Mouse (Mus musculus) heart, adult 8-10 months (tissue): ENCODE results near the gene Vangl1. TPM values are rescaled to one million over a fixed set of nuclear protein-coding genes. Genes with fewer than 3 reads are reported as not detected.

Experiments
- DNase-seq: peaks from one replicate; pipeline ENCODE4 v3.0.0; 2022; ENCODE audit warnings: low spot score
- total RNA-seq, 4 experiments: library from RNA; stranded (reverse); gene quantifications; 2 replicates each; pipeline ENCODE4 v1.2.4; 2022

The Vangl1 gene
- total RNA-seq, 4 experiments from 2014 or later: 10.3 to 14.0 (median 11.1) TPM

DNA sequence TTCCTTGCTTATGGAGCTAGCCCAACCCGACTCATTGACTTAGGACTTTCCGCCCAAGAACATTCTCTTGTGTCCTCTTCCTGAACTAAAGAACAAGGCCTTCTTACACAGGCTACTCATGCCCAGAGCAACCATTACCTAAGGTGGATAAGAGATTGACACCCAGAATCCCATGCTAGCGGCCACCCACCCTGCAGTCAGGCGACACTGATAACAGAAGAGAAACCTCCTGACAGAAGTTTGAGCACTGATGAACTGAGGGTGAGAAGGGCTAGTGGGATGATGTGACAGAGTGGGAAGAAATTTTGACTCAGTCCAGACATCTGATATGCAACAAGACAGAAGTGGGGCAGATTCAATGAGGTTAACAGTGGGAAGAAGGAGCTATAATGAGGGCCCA lies 60.1 kb downstream of the Vangl1 start:
- no peak for DNase-seq

DNA sequence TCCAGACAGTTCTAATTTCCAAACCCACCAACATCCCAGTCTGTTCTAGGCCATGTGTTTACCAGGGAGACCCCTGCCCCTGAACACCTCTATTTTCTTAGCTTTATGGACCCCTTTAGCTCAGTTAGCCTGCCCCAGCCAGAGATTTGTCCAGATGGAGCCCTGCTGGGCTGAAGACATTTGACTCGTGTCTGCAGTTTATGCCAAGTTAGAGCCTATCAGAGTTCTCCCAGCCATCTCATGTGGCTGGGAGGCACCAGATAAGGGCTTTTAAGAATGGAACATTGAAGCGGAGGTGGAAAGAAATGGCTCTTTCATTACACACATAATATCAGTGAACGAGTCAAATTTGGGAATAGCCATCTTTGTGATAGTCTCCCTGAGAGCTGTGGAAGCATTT lies 61.0 kb downstream of the Vangl1 start:
- DNase-seq: no peak

DNA sequence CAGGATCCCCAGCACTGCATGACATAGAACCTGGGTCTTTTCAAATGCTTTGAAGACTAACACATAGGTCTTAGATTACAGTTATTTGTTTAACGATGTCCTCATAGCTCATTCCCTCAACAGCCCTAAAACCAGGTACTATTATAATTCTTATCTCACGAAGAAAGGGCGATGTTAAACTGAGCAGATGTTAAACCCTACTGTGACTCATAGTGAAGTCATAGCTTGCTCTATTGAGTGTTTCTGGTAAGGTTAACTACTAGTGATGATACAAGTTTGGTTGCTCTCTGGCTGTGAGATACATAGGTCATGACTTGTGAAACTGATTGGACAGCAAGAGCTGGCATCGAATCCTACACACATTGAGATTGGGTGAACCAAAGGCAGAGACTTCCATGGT lies 61.5 kb downstream of the Vangl1 start:
- DNase-seq: no peak

DNA sequence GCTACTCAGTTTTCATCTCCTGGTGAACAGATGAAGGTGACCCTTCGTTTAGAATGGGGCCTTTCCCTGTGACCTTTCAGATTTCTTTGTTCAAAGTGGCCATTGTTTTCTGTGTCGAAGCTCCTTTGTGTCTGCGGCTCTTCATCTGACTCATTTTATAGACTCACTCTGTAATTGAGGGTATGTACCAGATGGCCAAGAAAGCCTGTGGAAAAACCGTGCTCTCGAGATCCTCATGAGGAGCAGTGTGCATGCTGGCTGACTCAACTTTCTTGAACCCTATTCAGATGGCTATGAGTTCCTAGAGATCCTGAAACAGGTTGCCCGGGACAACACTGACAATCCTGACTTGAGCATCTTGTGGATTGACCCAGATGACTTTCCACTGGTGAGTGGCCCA lies 62.6 kb downstream of the Vangl1 start:
- no peak for DNase-seq

DNA sequence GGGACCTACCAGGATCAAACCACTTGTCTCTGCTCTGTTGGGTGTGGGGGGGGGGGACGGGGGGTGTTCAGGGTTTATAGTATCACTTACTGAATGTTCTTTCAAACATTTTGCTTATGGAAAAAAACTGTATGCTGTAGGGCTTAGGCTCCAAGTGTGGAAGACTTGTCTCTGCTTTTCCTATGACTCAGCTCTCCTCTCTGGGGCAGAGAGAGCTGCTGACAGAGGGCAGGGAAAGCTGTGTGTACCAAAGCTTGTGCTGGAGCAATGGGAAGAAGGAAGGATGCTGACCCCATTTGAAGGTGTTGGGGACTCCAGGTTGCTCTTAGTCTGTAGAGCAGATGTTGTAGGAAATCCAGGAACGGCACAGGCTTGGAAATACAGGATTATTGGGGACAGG lies 63.0 kb downstream of the Vangl1 start:
- DNase-seq: no peak

DNA sequence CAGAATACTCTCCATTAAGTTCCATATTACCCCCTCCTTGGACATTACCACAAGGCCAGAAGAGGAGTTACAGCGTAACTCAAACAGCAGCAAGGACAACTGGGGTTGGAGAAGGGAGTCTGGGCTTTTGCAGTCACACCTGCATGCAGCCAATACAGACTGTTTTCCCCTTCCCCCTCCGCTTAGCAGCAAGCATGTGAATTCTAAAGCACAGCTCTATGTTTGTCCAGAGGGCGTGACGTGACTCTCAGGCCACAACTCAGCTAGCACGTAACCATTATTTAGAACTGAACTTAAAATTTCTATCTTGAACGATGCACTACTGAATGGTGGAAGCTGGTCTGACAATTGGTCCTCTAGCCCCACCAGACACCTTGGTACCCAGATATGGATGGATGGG lies 63.9 kb downstream of the Vangl1 start:
- DNase-seq: no peak

DNA sequence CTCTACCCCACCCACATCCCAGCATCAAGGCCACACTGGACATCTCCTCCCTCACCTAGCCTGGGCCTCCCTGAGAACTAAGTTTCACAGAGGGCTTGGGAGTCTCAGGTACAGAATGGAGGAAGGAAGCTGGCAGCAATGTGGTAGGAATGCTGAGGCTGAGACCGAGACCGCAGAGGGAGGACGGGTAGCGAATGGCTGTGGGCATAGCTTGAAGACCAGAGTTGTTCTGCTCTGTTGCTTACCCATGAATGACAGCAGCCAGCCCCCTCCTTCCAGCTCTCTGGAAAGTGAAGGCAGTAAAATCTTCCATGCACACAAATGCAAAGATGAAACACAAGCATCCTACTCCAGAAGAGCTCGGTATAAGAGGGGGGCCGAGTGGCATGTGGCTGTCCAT lies 65.6 kb downstream of the Vangl1 start:
- DNase-seq: no peak

DNA sequence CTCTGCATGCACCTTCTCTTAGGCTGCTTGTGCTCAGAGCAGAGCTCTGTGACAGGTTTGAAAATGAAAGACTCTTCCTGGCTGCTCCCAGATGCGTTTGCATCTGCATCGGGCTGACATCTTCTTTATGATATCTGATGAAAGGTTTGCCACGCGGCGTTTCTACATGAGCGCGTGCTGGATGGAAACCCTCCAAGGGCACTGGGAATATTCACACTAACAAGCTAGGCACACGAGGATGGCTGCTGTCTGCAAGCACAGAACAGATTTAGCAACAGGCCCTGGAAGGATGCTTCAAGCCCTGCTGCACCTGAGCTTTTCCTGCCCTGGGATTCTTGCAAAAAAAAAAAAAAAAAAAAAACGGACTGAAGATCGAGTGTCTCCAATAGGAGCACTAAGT lies 67.3 kb downstream of the Vangl1 start:
- DNase-seq: no peak

DNA sequence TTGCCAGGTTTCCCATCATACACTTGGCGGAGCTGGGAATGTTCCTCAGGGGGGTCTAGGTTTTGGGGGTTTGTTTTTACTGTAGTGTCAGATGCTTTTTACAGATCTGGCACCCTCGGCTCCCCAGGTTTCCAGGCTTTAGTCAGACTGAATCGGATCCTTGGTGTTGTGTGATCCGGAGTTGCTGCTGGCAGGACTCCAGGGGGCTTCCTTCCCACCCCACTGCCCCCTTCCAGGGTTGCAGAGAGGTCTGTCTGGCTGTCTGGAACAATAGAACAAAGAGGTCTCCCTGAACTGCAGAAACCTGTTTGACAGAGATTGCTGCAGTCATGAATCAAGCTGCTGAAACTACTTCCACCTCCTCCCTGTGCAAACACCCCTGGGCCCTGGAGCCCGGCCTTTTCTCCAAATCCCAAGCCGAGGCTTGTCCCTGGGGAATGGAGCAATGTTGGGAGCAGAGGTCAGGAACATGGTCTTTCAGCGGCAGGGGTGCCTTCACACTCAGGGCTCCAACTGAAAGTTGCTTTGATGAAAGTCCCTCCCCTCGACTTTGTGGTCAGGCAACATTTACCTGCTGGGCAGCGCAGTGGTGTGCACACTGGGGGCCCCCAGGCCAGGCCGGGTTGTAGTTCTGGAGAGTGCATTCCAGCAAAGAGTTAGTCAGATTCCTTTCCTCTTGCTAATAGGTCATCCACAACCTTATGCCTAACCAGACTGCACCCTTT lies 68.9 kb downstream of the Vangl1 start:
- no peak for DNase-seq

DNA sequence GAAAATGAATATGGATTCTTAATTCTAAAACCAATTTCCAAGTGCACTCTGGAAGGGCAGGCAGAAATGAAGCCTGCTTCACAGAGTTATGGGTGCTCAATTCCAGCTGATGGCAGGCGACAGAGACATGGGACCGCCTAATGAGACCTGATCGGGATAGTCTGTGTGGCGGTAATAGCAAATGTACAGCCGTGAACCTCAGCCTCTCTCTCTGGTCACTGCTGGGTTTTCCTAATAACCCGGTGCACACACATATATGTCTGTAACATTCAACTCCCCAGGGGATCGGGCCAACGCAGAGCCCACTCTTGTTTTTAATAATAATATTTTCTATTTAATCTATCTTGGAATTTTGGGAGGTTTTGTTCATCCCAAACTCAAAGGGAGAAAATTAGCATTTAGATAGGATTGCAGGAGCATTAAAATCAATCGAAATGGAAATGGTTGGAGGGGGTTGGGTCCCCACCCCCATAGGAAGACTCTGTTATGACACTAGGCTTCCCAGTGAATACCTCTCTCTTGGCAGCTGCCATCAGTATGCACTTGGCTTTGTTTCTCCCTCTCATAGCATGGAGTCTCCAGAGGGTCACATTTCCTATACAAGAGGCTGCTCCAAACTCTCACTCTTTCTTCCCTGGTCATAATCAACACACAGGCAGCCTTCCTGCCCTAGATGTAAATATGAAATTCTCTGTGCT lies 72.7 kb downstream of the Vangl1 start:
- DNase-seq: no peak

DNA sequence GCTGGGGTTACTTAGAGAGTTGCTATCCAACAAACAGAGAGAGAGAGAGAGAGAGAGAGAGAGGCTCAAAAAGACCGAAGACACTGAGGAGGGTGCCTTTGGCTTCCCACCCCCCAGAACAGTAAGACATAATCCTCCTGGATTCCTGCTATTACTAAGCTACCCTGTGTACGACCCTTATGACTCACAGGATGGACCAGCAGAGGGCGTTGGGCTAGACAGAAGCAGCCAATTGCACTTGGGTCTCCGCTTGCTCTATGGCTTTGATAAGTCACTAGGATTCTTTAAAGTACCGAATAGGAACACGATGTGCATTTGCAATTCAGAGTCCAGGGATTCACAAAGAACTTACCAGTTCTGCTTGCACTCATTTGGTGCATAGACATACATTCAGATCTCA lies 74.0 kb downstream of the Vangl1 start:
- peak; percentile 21 for DNase-seq

DNA sequence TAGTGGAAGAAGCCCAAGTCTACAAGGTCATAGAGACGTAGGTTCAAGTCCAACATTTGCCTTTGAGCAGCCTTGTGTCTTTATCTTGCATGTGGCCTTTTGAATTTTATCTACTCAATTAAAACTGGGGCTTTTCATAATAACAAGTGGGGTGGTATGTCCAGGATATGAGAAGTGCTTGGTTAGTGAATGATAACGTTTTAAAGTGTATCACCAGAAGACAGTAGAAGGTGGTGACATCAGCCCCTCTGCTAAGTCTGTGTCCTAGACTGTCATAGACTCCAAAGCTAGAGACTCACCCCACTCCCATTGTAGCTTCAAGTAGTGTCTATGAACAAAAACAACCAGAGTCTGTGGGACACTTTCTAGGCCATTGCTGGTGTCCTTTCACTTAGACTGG lies 76.3 kb downstream of the Vangl1 start:
- no peak for DNase-seq

DNA sequence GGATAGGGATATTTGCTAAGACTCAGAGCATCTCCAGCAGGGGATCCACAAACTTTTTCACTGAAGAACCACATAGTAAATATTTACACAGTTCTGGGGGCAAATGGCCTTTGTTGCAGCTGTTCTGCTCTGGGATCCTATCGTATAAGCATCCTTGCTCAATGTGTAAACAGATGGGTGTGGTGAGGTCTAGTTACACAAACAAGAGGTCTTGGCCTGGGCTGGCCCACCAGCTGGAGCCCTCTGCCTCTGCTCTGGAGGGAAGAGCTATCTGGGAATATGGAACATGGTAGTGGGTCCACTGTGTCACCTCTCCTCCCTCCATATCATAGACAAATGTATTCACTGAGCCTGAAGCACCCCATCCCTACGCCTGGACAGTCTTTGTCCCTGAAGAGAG lies 77.4 kb downstream of the Vangl1 start:
- DNase-seq: no peak

DNA sequence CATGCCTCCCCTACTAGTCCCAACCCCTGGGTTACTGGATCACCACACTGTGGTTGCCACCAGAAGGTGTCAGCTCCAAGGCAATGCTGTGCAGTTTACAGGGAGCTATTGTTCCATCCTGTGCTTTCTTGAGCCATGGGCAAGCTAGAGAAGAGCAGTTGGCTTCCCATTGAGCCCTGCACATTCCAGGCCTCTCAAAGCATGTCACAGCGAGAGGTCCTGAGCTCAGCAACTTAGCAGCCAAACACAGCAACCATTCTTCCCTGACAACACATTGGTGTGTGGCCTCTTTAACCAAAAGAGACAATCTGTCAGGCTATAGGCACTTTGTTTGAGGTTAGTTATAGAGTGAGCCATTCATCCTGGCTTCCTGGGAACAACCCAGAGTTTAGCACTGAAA lies 78.9 kb downstream of the Vangl1 start:
- no peak for DNase-seq

DNA sequence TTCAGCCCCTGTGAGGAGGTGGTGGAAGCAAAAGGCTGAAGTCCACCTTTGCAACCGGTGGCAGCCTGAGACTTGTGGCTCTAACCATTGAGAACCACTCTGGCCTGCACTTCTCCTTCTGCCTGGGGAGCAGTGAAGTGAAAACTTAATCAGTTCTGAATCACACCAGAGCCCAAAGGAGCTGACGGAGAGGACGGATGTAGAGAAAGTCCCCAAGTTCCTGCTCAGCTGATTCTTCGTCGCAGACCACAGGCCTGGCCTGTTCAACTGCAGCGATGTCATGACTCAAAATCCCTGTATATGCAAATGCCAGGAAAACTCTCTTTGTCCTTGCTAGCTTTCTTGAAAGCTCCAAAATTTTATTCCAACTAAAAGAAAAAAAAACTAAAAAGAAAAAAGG lies 80.8 kb downstream of the Vangl1 start:
- DNase-seq: no peak

DNA sequence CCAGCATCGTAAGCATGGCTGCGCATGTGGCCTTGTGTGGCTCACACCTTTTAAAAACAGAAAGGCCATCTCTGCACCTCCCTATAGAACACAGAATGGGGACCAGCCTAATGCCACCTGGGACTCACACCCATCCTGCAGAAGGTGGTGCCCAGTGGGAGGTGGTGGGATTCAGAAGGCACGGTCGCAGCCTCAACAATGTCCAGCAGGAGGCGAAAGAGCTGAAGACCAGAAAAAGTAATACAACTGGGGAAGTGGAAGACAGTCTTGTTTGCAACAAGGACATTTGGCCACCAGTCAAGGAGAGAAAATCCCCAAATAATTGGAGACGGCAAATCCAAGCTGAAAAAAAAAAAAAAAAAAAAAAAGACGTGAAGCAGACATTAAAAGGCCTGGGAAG lies 82.4 kb downstream of the Vangl1 start:
- no peak for DNase-seq

DNA sequence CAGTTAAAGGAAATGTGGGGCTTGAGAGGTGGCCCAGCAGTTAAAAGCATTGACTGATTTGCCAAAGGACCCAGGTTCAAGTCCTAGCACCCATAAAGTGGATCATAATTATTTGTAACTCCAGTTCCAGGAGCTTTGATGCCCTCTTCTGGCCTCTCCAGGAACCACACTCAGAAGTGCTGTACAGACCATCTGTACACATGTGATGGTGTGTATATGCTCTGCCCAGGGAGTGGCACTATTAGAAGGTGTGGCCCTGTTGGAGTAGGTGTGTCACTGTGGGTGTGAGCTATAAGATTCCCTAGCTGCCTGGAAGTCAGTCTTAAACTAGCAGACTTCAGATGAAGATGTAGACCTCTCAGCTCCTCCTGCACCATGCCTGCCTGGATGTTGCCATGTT lies 83.5 kb downstream of the Vangl1 start:
- no peak for DNase-seq

DNA sequence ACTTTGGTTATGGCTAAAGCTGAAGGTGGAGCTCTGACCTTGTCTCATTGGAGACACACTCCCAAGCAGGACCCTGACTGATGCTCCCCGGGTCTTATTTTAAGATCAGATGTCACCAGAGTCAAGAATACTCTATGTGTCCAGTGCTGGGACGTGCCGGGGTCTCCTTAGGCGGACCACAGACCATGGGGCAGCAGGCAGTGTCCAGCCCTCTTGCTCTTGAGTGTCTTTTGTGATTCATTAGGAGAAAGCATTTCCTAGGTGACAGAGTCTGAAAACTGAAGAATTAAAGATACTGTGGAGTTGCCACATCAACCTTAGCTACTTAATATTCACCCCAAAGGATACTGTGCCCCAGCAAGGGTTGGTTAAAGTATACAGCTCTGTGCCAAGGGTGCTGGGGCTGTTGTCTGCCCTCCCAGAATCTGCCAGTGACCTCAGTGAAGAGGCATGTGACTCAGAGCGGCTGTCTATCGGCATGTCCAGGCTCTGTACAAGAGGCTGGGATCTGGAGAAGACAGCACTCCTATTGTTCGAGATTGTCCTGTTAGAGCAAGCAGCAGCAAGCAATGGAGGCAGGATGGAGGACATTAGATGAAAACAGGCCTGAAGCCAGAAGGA lies 92.4 kb downstream of the Vangl1 start:
- no peak for DNase-seq

DNA sequence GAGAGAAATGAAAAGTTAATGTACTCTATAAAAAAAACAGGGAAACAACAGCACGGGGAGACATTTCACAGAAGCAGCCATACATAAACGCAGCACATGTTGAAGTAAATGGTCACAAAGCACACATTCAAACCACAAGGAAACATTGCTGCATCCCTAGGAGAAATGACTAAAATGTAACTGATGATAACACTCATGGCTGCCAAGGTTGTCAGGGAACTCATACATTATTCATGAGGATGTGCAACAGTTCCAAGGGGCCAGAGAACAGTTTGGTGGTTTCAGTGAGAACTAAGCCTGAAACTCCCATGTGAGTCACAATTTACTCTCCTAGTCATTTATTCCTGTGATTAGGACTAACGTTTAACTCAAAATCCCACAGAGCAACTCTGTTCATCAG lies 96.3 kb downstream of the Vangl1 start:
- DNase-seq: no peak

DNA sequence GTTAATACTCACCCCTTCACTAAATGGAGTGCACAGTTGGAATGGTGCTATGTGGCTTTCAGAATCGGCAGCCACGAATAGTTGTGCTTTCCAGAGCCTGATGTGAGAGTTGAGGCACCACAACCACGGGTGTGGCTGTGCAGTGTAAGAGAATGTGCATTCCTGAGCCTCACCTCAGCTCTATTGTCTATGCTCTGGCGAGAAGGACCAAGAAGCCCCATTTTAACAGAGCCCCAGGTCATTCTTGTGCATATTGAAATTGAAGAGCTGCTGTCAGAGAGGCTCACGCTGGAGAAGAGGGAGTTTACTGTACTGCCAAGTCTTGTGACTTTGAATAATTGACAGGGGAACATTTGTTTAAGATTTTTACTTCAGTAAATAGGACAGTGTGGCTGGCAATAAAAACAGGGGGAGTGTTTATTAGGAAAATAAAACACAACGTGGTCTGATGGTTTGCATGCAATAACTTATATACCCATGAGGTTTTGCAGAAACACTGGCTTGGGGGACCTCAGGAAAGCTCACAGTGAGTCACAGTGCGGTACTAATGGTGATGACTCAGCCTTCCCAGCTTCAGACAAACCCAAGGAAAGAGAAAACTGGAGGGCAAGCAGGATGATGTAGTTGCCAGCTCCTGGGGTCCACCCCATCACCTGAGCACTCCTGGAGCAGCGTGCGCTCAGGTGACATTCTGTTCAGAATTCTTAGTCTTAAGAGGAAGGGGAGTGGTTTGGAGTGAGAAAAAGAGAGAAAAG lies 100.5 kb downstream of the Vangl1 start:
- no peak for DNase-seq
